Mouse (Mus musculus) ES-E14 (cell line): ENCODE measurements around the gene Zbtb7b.

Experiments used
- CHD2 ChIP-seq: IDR thresholded peaks from 2 replicates; pipeline ENCODE4 v1.6.1; 2014; ENCODE audit warnings: mild to moderate bottlenecking, low read depth, low read length, inconsistent platforms
- MAFK ChIP-seq: IDR thresholded peaks from 2 replicates; pipeline ENCODE4 v1.6.1; 2014; ENCODE audit warnings: mild to moderate bottlenecking, low read depth, low read length, inconsistent platforms; ENCODE audit not compliant: insufficient read depth
- ZNF384 ChIP-seq: IDR thresholded peaks from 2 replicates; pipeline ENCODE4 v1.6.1; 2012; ENCODE audit warnings: low read depth, low read length, inconsistent platforms

DNA sequence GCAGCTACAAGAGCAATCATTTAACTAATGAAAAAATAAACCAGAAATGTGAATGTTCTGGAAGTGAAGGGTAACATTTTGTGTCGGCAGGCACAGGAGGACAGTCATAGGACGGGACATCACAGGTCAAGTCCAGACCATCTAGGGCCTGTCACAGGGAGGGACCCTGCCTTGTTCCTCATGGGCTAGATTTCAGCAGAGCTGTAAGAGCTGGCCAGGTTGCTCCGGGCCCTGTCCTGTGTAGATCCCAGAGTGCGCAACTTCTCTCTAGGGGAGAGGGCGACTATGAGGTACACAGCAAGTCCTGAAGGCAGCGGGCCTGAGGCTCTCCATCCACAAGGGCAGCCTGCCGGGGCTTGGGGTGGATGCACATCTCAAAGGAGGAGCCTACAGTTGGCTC, 32.9 kb downstream of the Zbtb7b start, which contains the start of gene Dcst2:
- no peak for TF ChIP-seq CHD2
- no peak for TF ChIP-seq ZNF384
- no peak for TF ChIP-seq MAFK
